Mouse (Mus musculus) embryonic facial prominence, embryonic 14.5 days (tissue): ENCODE measurements around the gene Gmpr2. TPM values are rescaled to one million over a fixed set of nuclear protein-coding genes. Genes with fewer than 3 reads are reported as not detected.

Experiments used
- ATAC-seq: fragments of 200-750 bp; cut with Nextera tagmentation; 2 replicates; pipeline ENCODE4 v1.8.0; 2017; ENCODE audit warnings: low read depth, moderate number of reproducible peaks, moderate TSS enrichment
- DNase-seq: peaks from one replicate; pipeline ENCODE4 v3.0.0-alpha.2; 2015; ENCODE audit warnings: low spot score
- H3K27ac ChIP-seq: fragments of 300-500 bp; sonication (generic); replicated peaks from 2 replicates; pipeline ENCODE4 v1.5.1; 2014; ENCODE audit warnings: low read depth, mild to moderate bottlenecking, low read length, moderate library complexity
- H3K27me3 ChIP-seq: fragments of 300-500 bp; sonication (generic); replicated peaks from 2 replicates; pipeline ENCODE4 v1.6.1; 2014; ENCODE audit warnings: low read length; ENCODE audit not compliant: control insufficient read depth, insufficient read depth
- H3K36me3 ChIP-seq: fragments of 300-500 bp; sonication (generic); 2 replicates; pipeline ENCODE4 v1.6.1; 2014; ENCODE audit warnings: low read length, mixed read lengths; ENCODE audit not compliant: control insufficient read depth, insufficient read depth
- H3K4me1 ChIP-seq: fragments of 300-500 bp; sonication (generic); 2 replicates; pipeline ENCODE4 v1.6.1; 2014; ENCODE audit warnings: antibody characterized with exemption, low read length; ENCODE audit not compliant: control insufficient read depth, insufficient read depth
- H3K4me2 ChIP-seq: fragments of 300-500 bp; sonication (generic); 2 replicates; pipeline ENCODE4 v1.6.1; 2014; ENCODE audit warnings: low read depth, mild to moderate bottlenecking, low read length, moderate library complexity, mixed read lengths
- H3K4me3 ChIP-seq: fragments of 300-500 bp; sonication (generic); 2 replicates; pipeline ENCODE4 v1.5.1; 2014; ENCODE audit warnings: low read depth, mild to moderate bottlenecking, low read length
- H3K9ac ChIP-seq: fragments of 300-500 bp; sonication (generic); 2 replicates; pipeline ENCODE4 v1.6.1; 2014; ENCODE audit warnings: low read depth, mild to moderate bottlenecking, low read length, moderate library complexity, mixed read lengths
- H3K9me3 ChIP-seq: fragments of 300-500 bp; sonication (generic); 2 replicates; pipeline ENCODE4 v1.6.1; 2016; ENCODE audit warnings: low read length; ENCODE audit not compliant: control insufficient read depth
- WGBS: fragments of 180-500 bp; shearing (Covaris S2); extraction: QIAGEN DNeasy Blood & Tissue Kit; methylation state at CpG from one replicate; pipeline ENCODE4 v1.1.7; 2014; 5-methylcytosine and 5-hydroxymethylcytosine counted together
- polyA plus RNA-seq: library from polyadenylated mRNA; unstranded; fragments of >200 nt; fragmentation: Nextera tagmentation; extraction: Ambion mirVana; gene quantifications from 2 replicates; pipeline ENCODE4 v1.2.1, GENCODE M21; 2014

Gene Gmpr2
- polyA plus RNA-seq, 1 experiment from 2014 or later: 49.6 TPM

GRCm38 (mm10) chr14:55724411-55724871, 52.7 kb downstream of the Gmpr2 start:
- Histone ChIP-seq H3K9me3 (no peaks in the 10 kb centered on the region), H3K36me3 (0 out of 2 replicates have a peak, but pooled peaks cover 6% of the 10 kb centered on the region), H3K4me1 (0 out of 2 replicates have a peak, but pooled peaks cover 3% of the 10 kb centered on the region), H3K4me3 (no peak overlapping the region), H3K27ac (no peak overlapping the region), H3K9ac (no peak overlapping the region), H3K27me3 (no peaks in the 10 kb centered on the region), H3K4me2 (no peak overlapping the region)
- 52% methylated on average over 8 of the region's 8 CpGs for WGBS
- no peak for DNase-seq
- no peak for ATAC-seq

- ATAC-seq (no peak), DNase-seq (no peak)
- Histone ChIP-seq H3K9me3 (no peaks in the 10 kb centered on the region), H3K4me1 (0 out of 2 replicates have a peak, but pooled peaks cover 1% of the 10 kb centered on the region), H3K9ac (no peak overlapping the region), H3K27ac (no peak overlapping the region), H3K36me3 (no peaks in the 10 kb centered on the region), H3K4me2 (no peak overlapping the region), H3K27me3 (no peaks in the 10 kb centered on the region), H3K4me3 (no peak overlapping the region)
Measured at GRCm38 (mm10) chr14:55726261-55726660, 54.5 kb downstream of the Gmpr2 start.

- Histone ChIP-seq H3K4me3 (no peak overlapping the region), H3K9ac (no peak overlapping the region), H3K4me2 (no peak overlapping the region), H3K4me1 (no peaks in the 10 kb centered on the region), H3K27ac (no peak overlapping the region), H3K36me3 (no peaks in the 10 kb centered on the region), H3K27me3 (no peaks in the 10 kb centered on the region), H3K9me3 (no peaks in the 10 kb centered on the region)
- no peak for ATAC-seq
- WGBS: 61% methylated on average over 8 of the region's 8 CpGs
- no peak for DNase-seq
Measured at GRCm38 (mm10) chr14:55727889-55728685, 56.3 kb downstream of the Gmpr2 start.

Other genes with a start within 250 kb of the Gmpr2 start
- gene Dhrs4, start 193.2 kb upstream of the Gmpr2 start, polyA plus RNA-seq: 46.9 and 47.4 TPM in 2 replicates
- gene Carmil3, start 181.3 kb upstream of the Gmpr2 start, polyA plus RNA-seq: 3.4 and 3.9 TPM in 2 replicates
- 3.7 and 5.2 TPM in 2 replicates for gene Cpne6, start 161.5 kb upstream of the Gmpr2 start, polyA plus RNA-seq
- gene Nrl, start 147.0 kb upstream of the Gmpr2 start, polyA plus RNA-seq: not detected in 2 replicates
- gene Pck2, start 131.7 kb upstream of the Gmpr2 start, polyA plus RNA-seq: 28.1 and 32.7 TPM in 2 replicates
- 55.1 and 57.7 TPM in 2 replicates for gene Dcaf11, start 111.9 kb upstream of the Gmpr2 start, polyA plus RNA-seq
- 1.1 and 1.2 TPM in 2 replicates for gene A730061H03Rik, start 111.5 kb upstream of the Gmpr2 start, polyA plus RNA-seq
- gene Fitm1, start 96.3 kb upstream of the Gmpr2 start, polyA plus RNA-seq: 36.5 and 46.9 TPM in 2 replicates
- gene Psme1, start 93.8 kb upstream of the Gmpr2 start, polyA plus RNA-seq: 119 and 123 TPM in 2 replicates
- 9.9 and 12.6 TPM in 2 replicates for gene Emc9, start 86.6 kb upstream of the Gmpr2 start, polyA plus RNA-seq
- 249 TPM in 2 replicates for gene Psme2, start 80.8 kb upstream of the Gmpr2 start, polyA plus RNA-seq
- 11.7 and 13.7 TPM in 2 replicates for gene Rnf31, start 80.2 kb upstream of the Gmpr2 start, polyA plus RNA-seq
- 10.8 and 12.1 TPM in 2 replicates for gene Irf9, start 68.4 kb upstream of the Gmpr2 start, polyA plus RNA-seq
- gene Rec8, start 53.9 kb upstream of the Gmpr2 start, polyA plus RNA-seq: 2.0 and 2.3 TPM in 2 replicates
- gene Ipo4, start 36.0 kb upstream of the Gmpr2 start, polyA plus RNA-seq: 127 and 134 TPM in 2 replicates
- gene Gm49378, start 34.0 kb upstream of the Gmpr2 start, polyA plus RNA-seq: 0.79 and 2.8 TPM in 2 replicates
- 106 and 108 TPM in 2 replicates for gene Tm9sf1, start 28.1 kb upstream of the Gmpr2 start, polyA plus RNA-seq
- 0.97 and 1.0 TPM in 2 replicates for gene Tssk4, start 21.8 kb upstream of the Gmpr2 start, polyA plus RNA-seq
- gene Mdp1, start 11.4 kb upstream of the Gmpr2 start, polyA plus RNA-seq: 42.6 and 48.3 TPM in 2 replicates
- gene Nedd8, start 183 bp downstream of the Gmpr2 start, polyA plus RNA-seq: 524 and 534 TPM in 2 replicates
- 32.2 and 36.2 TPM in 2 replicates for gene Tinf2, start 9.9 kb downstream of the Gmpr2 start, polyA plus RNA-seq
- gene Tgm1, start 42.0 kb downstream of the Gmpr2 start, polyA plus RNA-seq: 7.1 and 8.0 TPM in 2 replicates
- 20.7 and 20.9 TPM in 2 replicates for gene Rabggta, start 50.3 kb downstream of the Gmpr2 start, polyA plus RNA-seq
- 76.5 and 83.8 TPM in 2 replicates for gene Dhrs1, start 73.7 kb downstream of the Gmpr2 start, polyA plus RNA-seq
- 32.6 and 36.9 TPM in 2 replicates for gene Nop9, start 73.8 kb downstream of the Gmpr2 start, polyA plus RNA-seq
- gene Cideb, start 86.5 kb downstream of the Gmpr2 start, polyA plus RNA-seq: 0.33 and 0.59 TPM in 2 replicates
- gene Ltb4r2, start 89.5 kb downstream of the Gmpr2 start, polyA plus RNA-seq: 0.47 and 0.51 TPM in 2 replicates
- 0.24 and 0.56 TPM in 2 replicates for gene Ltb4r1, start 94.0 kb downstream of the Gmpr2 start, polyA plus RNA-seq
- gene Adcy4, start 112.2 kb downstream of the Gmpr2 start, polyA plus RNA-seq: 13.4 and 16.2 TPM in 2 replicates
- 32.0 and 35.3 TPM in 2 replicates for gene Ripk3, start 116.9 kb downstream of the Gmpr2 start, polyA plus RNA-seq
- gene Nfatc4, start 151.2 kb downstream of the Gmpr2 start, polyA plus RNA-seq: 56.5 and 74.7 TPM in 2 replicates
- gene Nynrin, start 182.1 kb downstream of the Gmpr2 start, polyA plus RNA-seq: 15.6 and 19.5 TPM in 2 replicates
- gene Cbln3, start 212.5 kb downstream of the Gmpr2 start, polyA plus RNA-seq: 0.25 and 0.50 TPM in 2 replicates
- gene Khnyn, start 213.0 kb downstream of the Gmpr2 start, polyA plus RNA-seq: 9.1 and 9.7 TPM in 2 replicates
- 56.9 and 71.5 TPM in 2 replicates for gene Sdr39u1, start 228.4 kb downstream of the Gmpr2 start, polyA plus RNA-seq